Mouse (Mus musculus) lung, embryonic 14.5 days (tissue): ENCODE data around the gene Mctp1. TPM values are rescaled to one million over a fixed set of nuclear protein-coding genes. Genes with fewer than 3 reads are reported as not detected.

Experiments used
- ATAC-seq: fragments of 200-750 bp; cut with Nextera tagmentation; 2 replicates; pipeline ENCODE4 v1.8.0; 2017; ENCODE audit warnings: mild to moderate bottlenecking, moderate TSS enrichment, moderate library complexity; ENCODE audit not compliant: insufficient read depth
- DNase-seq: peaks from one replicate; pipeline ENCODE4 v3.0.0-alpha.2; 2015
- H3K27ac ChIP-seq: fragments of 300-500 bp; sonication (generic); 2 replicates; pipeline ENCODE4 v1.5.1; 2014; ENCODE audit warnings: low read depth, mild to moderate bottlenecking, moderate library complexity
- H3K27me3 ChIP-seq: fragments of 300-500 bp; sonication (generic); 2 replicates; pipeline ENCODE4 v1.6.1; 2014; ENCODE audit warnings: low read length, control low read depth; ENCODE audit not compliant: insufficient read depth
- H3K36me3 ChIP-seq: fragments of 300-500 bp; sonication (generic); 2 replicates; pipeline ENCODE4 v1.6.1; 2014; ENCODE audit warnings: control low read depth; ENCODE audit not compliant: insufficient read depth
- H3K4me1 ChIP-seq: fragments of 300-500 bp; sonication (generic); 2 replicates; pipeline ENCODE4 v1.6.1; 2014; ENCODE audit warnings: antibody characterized with exemption, control low read depth; ENCODE audit not compliant: insufficient read depth
- H3K4me2 ChIP-seq: fragments of 300-500 bp; sonication (generic); 2 replicates; pipeline ENCODE4 v1.6.1; 2014; ENCODE audit warnings: mild to moderate bottlenecking
- H3K4me3 ChIP-seq: fragments of 300-500 bp; sonication (generic); 2 replicates; pipeline ENCODE4 v1.5.1; 2014; ENCODE audit warnings: low read depth, low read length
- H3K9ac ChIP-seq: fragments of 300-500 bp; sonication (generic); 2 replicates; pipeline ENCODE4 v1.6.1; 2014
- H3K9me3 ChIP-seq: fragments of 300-500 bp; sonication (generic); 2 replicates; pipeline ENCODE4 v1.6.1; 2016; ENCODE audit warnings: low read depth, low read length, control low read depth
- CTCF ChIP-seq: IDR thresholded peaks from 2 replicates; pipeline ENCODE4 v1.5.1; 2016; ENCODE audit warnings: antibody characterized with exemption, low read depth
- WGBS: fragments of 180-500 bp; shearing (Covaris S2); extraction: QIAGEN DNeasy Blood & Tissue Kit; methylation state at CpG from one replicate; pipeline ENCODE4 v1.1.7; 2014; 5-methylcytosine and 5-hydroxymethylcytosine counted together
- polyA plus RNA-seq: library from polyadenylated mRNA; unstranded; fragments of >200 nt; fragmentation: Nextera tagmentation; extraction: Ambion mirVana; gene quantifications from 2 replicates; pipeline ENCODE4 v1.2.1, GENCODE M21; 2014

The Mctp1 gene
- polyA plus RNA-seq, 1 experiment from 2014 or later = 0.82 TPM

DNA sequence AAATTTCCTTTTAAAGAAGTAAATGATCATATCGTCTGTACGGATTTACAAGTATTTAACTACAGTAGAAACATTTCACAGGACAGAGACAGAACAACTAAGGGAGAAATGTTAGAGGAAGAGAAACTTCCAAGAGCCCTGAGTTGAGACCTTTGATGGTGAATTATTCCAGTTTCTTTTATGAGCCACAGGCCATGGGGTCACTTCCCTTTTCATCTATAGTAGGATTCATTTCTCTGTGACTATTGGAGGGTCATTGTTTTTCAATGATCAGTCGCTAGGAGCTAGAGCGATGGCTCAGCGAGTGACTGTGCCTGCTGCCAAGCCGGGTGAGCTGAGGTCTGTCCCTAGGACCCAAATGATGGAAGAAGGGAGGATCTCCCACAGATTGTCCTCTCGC lies 212.7 kb downstream of the Mctp1 start:
- H3K9me3 ChIP-seq = no peaks in the 10 kb centered on the region
- H3K27ac ChIP-seq = no peak overlapping the region
- 73% methylated on average over 7 of the region's 7 CpGs for WGBS

DNA sequence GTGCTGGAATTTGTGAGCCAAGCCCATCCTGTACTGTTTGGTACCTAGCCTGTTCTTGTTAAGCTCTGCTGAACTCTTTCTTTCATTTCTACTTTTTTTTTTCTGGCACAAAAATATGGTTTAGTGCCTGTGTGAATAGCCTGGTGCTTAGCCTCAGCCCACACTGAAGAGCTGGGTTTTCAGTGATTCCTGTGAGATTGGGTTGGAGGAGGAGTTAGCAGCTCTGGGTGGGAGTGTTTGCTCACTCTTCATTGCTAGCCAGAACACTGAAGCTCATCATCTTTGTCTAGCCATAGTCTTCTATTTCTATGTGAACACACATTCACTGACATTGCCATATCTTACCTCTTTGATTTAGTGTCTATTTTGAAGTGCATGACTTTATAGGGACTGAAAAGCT lies 225.1 kb downstream of the Mctp1 start:
- Histone ChIP-seq H3K27me3 (no peaks in the 10 kb centered on the region), H3K4me3 (no peak overlapping the region), H3K4me1 (no peaks in the 10 kb centered on the region), H3K9me3 (no peaks in the 10 kb centered on the region), H3K36me3 (no peaks in the 10 kb centered on the region), H3K4me2 (no peak overlapping the region), H3K27ac (no peak overlapping the region), H3K9ac (no peak overlapping the region)
- no peak for DNase-seq
- no peak for ATAC-seq
- no peak for TF ChIP-seq CTCF

More for the DNA sequence above, 212.7 kb downstream of the Mctp1 start:
- Histone ChIP-seq H3K36me3 (no peaks in the 10 kb centered on the region), H3K4me1 (no peaks in the 10 kb centered on the region), H3K9ac (no peak overlapping the region), H3K4me2 (no peak overlapping the region), H3K27me3 (no peaks in the 10 kb centered on the region), H3K4me3 (no peak overlapping the region)
- ATAC-seq = no peak
- DNase-seq = no peak
- no peak for TF ChIP-seq CTCF

DNA sequence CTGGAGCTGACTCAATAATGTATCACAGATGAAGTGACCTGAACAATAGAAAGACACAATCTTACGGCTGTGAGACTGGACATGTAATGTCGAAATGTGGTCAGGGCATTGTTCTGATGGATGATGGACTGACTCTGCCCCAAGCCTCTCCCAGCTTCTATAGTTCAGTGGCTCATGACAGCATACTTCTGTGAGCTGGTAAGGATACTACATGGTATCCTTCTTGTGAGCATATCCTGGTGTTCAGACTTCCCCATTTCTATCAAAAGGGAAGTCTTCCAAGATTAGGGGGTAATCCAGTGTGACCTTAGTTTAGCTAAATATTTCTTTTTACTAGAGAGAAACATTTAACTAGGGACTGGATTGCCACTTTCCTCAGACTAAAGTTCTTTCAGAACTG lies 227.2 kb downstream of the Mctp1 start:
- Histone ChIP-seq H3K9me3 (no peaks in the 10 kb centered on the region), H3K27ac (no peak overlapping the region), H3K4me2 (no peak overlapping the region), H3K27me3 (no peaks in the 10 kb centered on the region), H3K36me3 (no peaks in the 10 kb centered on the region), H3K9ac (no peak overlapping the region), H3K4me1 (no peaks in the 10 kb centered on the region), H3K4me3 (no peak overlapping the region)
- ATAC-seq (no peak), DNase-seq (no peak)
- no peak for TF ChIP-seq CTCF
- 78% methylated on average over 2 of the region's 2 CpGs for WGBS

DNA sequence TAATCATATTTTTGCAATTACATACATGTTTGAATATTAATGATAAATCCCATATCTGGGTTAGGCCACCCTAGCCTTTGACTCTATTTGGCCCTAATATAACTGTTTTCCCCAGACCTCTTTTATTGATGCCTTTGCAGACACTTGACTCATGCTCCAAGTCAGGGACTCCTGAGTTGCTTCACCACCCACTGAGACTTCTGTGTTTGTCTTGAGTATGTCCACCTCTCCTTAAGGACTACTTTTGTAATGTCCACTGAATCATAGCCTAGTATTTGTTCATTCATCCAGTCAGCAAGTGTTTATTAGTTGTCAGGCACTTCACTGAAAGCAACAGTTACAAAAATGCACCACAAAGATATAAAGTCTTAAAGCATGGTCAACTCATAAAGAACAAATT lies 235.8 kb downstream of the Mctp1 start:
- ATAC-seq = no peak
- Histone ChIP-seq H3K36me3 (no peaks in the 10 kb centered on the region), H3K27ac (no peak overlapping the region), H3K4me1 (no peaks in the 10 kb centered on the region), H3K27me3 (no peaks in the 10 kb centered on the region), H3K4me3 (no peak overlapping the region), H3K9me3 (no peaks in the 10 kb centered on the region), H3K9ac (no peak overlapping the region), H3K4me2 (no peak overlapping the region)
- TF ChIP-seq CTCF = no peak
- no peak for DNase-seq

DNA sequence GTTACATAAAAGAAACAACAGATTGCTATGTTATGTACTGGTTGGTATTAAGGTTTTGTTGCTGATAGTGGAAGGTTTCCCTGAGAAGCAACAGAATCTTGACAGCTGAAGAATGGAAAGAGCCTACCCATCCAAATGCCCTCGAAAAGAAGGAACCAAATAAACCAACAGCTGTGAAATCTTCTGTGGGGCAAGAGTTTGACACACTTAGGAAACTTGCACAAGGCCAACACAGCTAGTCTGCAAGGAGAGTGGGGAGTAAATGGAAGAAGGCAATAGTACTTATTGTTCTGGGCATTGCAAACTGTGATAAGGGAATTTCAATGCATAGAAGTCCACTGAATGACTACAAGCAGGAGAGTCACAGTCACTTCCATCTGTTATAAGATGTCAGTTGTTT lies 236.2 kb downstream of the Mctp1 start:
- DNase-seq (no peak), ATAC-seq (no peak)
- Histone ChIP-seq H3K4me2 (no peak overlapping the region), H3K4me3 (no peak overlapping the region), H3K27me3 (no peaks in the 10 kb centered on the region), H3K9me3 (no peaks in the 10 kb centered on the region), H3K4me1 (no peaks in the 10 kb centered on the region), H3K9ac (no peak overlapping the region), H3K27ac (no peak overlapping the region), H3K36me3 (no peaks in the 10 kb centered on the region)
- 59% methylated on average over 1 of the region's 1 CpGs for WGBS
- no peak for TF ChIP-seq CTCF

DNA sequence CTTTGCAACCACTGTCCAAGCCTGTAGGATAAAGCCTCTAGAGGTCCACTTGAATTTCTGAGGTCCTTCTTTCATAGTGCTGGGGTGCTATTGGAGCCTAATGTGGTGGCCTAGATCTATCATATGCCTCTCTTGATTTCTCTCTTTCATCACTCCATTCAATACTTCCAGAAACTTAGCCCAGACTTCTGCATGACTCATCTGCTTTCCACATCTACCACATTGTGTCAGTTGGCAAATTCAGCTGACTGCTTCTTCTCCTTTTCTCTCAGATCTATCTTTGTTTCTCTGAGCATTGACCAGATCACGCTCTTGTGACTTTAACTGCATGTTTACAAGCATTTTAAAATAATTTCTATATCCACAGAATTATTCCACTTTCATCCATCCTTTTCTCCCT lies 249.4 kb downstream of the Mctp1 start:
- no peak overlapping the region for H3K9ac ChIP-seq
- DNase-seq (no peak), ATAC-seq (no peak)
- no peak for TF ChIP-seq CTCF
- H3K4me2 ChIP-seq = no peak overlapping the region
- no peaks in the 10 kb centered on the region for H3K36me3 ChIP-seq
- H3K4me1 ChIP-seq = no peaks in the 10 kb centered on the region
- no peaks in the 10 kb centered on the region for H3K9me3 ChIP-seq
- no peak overlapping the region for H3K4me3 ChIP-seq
- H3K27me3 ChIP-seq = no peaks in the 10 kb centered on the region
- no peak overlapping the region for H3K27ac ChIP-seq
- WGBS = 77% methylated on average over 1 of the region's 1 CpGs

DNA sequence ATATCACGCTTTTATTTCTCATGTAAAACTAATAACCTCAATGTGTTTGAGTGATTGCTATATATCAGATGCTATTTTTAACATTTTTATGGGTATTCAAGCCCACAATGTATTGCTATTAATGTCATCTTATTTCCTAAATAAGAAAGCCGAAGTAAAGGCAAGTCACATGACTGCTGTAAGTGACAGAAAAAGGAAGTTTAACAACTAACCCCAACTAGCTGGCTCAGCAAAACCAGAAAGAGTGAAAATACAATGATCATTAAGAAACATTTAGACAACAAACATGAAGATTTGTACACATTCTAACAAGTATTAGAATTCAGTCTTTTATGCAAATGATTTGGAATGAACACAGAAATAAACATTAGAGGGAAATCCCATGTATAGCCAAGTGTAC lies 253.9 kb downstream of the Mctp1 start:
- H3K27me3 ChIP-seq = no peaks in the 10 kb centered on the region
- ATAC-seq (no peak), DNase-seq (no peak)
- no peak for TF ChIP-seq CTCF
- H3K9me3 ChIP-seq = no peaks in the 10 kb centered on the region
- H3K4me3 ChIP-seq = no peak overlapping the region
- WGBS = 76% methylated on average over 2 of the region's 2 CpGs
- H3K36me3 ChIP-seq = no peaks in the 10 kb centered on the region
- H3K4me2 ChIP-seq = no peak overlapping the region
- no peak overlapping the region for H3K27ac ChIP-seq
- no peaks in the 10 kb centered on the region for H3K4me1 ChIP-seq
- H3K9ac ChIP-seq = no peak overlapping the region

DNA sequence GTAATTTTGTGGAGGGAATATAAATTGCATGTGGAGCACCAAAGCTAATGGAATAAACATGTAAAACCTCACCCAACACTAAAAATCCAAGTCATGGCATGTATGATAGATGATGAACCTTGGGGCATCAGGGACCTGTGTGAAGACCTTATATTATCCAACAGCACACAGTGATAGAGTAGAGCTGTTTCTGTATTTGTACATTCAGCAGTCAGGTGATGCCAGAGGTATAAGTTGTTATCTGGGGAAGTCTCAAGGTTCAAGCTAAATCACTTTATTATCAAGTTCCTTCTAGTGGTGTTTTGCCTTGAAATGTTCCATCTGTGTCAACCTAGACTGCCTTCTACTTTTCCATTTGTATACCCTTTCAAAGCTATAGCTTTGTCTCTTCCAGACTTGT lies 275.2 kb downstream of the Mctp1 start:
- no peaks in the 10 kb centered on the region for H3K27me3 ChIP-seq
- H3K36me3 ChIP-seq = no peaks in the 10 kb centered on the region
- no peak overlapping the region for H3K9ac ChIP-seq
- H3K27ac ChIP-seq = no peak overlapping the region
- H3K4me3 ChIP-seq = no peak overlapping the region
- H3K4me2 ChIP-seq = no peak overlapping the region
- no peaks in the 10 kb centered on the region for H3K4me1 ChIP-seq
- no peak for DNase-seq
- no peak for TF ChIP-seq CTCF
- no peak for ATAC-seq
- H3K9me3 ChIP-seq = no peaks in the 10 kb centered on the region
